Mouse (Mus musculus): ENCODE measurements around the gene Zfp788. TPM values are rescaled to one million over a fixed set of nuclear protein-coding genes. Genes with fewer than 3 reads are reported as not detected.
A peak's percentile ranks its signal among the peaks of the same experiment; 100 is the strongest.
"Not testable (repeated sequence)": the region's sequence is repeated elsewhere in the genome, so short reads cannot be mapped to it uniquely, and the experiment has no call there.

Gene Zfp788
- polyA plus RNA-seq (2012; rRNA removed) (9.5 and 11.4 TPM in 2 replicates), polyA plus RNA-seq (2014; fragmentation: Nextera tagmentation; extraction: Ambion mirVana) (13.4 and 15.7 TPM in 2 replicates)

DNA sequence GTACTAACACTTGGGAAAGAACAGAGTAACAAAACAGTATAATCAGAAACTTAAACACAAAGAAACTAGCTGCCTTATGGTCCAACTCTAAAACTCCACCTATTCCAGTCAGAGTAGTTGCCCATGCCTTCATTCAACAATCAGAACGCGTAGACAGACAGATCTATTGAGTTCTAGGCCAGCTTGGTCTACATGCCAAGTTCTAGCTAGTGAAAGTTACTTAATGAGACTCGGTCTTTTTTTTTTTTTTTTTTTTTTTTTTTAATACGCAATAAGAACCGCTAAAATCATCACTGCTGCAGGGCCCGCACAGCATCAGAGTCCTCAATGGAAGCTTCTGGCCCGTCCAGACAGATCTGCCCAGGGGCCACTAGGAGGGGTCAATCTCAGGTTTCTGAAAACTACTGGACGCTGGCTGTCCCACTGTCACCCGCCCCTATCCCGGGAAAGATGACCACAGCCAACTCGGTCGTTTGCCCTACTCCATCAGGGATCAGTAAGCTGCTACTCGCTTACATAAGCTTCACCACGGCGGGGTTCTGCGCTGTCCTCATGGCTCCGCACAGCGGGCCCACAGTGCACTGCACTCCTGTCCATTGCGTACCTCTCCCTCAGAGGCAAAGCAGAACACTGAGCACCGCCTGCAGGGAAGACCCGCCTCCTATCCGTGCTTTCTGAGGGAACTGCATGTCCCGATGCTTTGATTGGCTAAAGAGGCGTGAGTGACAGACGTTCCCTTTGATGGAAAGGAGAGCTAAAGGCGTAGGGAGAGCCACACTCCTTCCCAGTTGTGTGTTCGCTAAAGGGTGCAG lies at the start of gene Zfp788:
TSS of gene Zfp788 (plus strand) at position 795 of the 812 bp plus-strand sequence.
- ATAC-seq (ENCODE audit: low FRiP score, low read depth): peak; percentile 96
- 2% methylated on average over 27 of the region's 27 CpGs for WGBS
- no peaks in the 10 kb centered on the region for H3K27me3 ChIP-seq (ENCODE audit: control insufficient read depth, insufficient read depth, low read length)

DNA sequence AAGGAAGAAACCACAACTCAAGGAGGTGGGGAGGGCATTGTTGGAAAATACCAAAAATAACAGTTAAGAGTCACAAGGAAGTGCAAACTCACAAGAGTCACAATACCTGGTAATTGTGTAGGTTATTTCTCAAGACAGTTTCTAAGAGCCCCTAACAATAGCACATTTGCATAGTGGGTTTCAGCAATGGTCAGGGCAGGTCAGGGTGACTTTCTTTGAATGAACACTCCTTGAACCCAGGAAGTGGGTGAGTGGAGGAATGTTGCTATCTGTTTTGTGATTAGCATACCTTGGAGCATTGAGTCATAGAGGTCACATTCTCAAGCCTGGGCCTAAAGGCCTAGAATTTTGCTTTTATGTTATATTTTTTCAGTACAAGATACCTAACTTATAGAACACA lies 45.2 kb upstream of the Zfp788 start:
- not testable (repeated sequence) for H3K27me3 ChIP-seq (ENCODE audit: control insufficient read depth, insufficient read depth, low read length); H3K36me3 ChIP-seq (ENCODE audit: control insufficient read depth, insufficient read depth, low read length); H3K4me2 ChIP-seq (replicated peaks; ENCODE audit: low read depth, low read length, severe bottlenecking); ATAC-seq (ENCODE audit: low FRiP score, low read depth); H3K9ac ChIP-seq (ENCODE audit: low read depth, low read length, severe bottlenecking); H3K4me3 ChIP-seq (replicated peaks; ENCODE audit: low read length); H3K9me3 ChIP-seq (ENCODE audit: control insufficient read depth, low read length); H3K27ac ChIP-seq (replicated peaks; ENCODE audit: low read depth, low read length); H3K4me1 ChIP-seq (ENCODE audit: control insufficient read depth, insufficient read depth, low read length); DNase-seq (ENCODE audit: low spot score)

More for the DNA sequence above, at the start of gene Zfp788:
- no peak for TF ChIP-seq POLR2A (IDR thresholded peaks at IDR 0.05; ENCODE audit: borderline replicate concordance, extremely low read depth, insufficient read depth, insufficient read length)
- peak within 1 kb of the TSS; percentile 94 for H3K27ac ChIP-seq (replicated peaks; ENCODE audit: low read depth, low read length)
- no peaks in the 10 kb centered on the region for H3K4me1 ChIP-seq (ENCODE audit: control insufficient read depth, insufficient read depth, low read length)
- peak; percentile 96 for DNase-seq (ENCODE audit: low spot score)
- peaks cover 10% of the 10 kb centered on the region; the same call in 1 of the 2 replicates for H3K9me3 ChIP-seq (ENCODE audit: control insufficient read depth, low read length)
- peaks cover 29% of the 10 kb centered on the region for H3K36me3 ChIP-seq (ENCODE audit: control insufficient read depth, insufficient read depth, low read length)
- peak within 1 kb of the TSS; percentile 85 for H3K4me2 ChIP-seq (replicated peaks; ENCODE audit: low read depth, low read length, severe bottlenecking)
- peak within 1 kb of the TSS; percentile 67 for H3K4me3 ChIP-seq (replicated peaks; ENCODE audit: low read length)
- peak within 1 kb of the TSS; percentile 77 for H3K9ac ChIP-seq (ENCODE audit: low read depth, low read length, severe bottlenecking)

DNA sequence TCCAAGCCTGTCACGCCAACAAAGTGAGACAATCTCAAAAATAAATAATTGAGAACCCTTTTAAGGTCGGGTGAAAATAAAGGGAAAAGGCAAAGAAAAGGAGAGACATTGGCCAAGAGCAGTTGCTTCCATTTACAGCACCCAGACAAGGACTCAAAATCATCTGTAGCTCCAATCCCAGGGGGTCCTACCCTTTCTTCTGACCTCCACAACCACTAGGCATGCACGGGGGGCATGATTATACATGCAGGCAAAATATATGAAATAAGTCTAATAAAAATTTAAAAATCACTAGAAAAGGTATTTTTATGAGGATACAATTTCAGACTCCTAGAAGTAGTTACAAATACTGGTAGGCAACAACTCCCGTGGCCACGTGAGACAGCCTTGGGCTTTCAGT lies 34.4 kb upstream of the Zfp788 start:
- Histone ChIP-seq H3K9me3 (ENCODE audit: control insufficient read depth, low read length) (no peaks in the 10 kb centered on the region), H3K9ac (ENCODE audit: low read depth, low read length, severe bottlenecking) (peak overlapping the region; percentile 78), H3K36me3 (ENCODE audit: control insufficient read depth, insufficient read depth, low read length) (no peaks in the 10 kb centered on the region; the same call in 1 of the 2 replicates), H3K27ac (replicated peaks; ENCODE audit: low read depth, low read length) (no peak overlapping the region), H3K4me2 (replicated peaks; ENCODE audit: low read depth, low read length, severe bottlenecking) (peak overlapping the region; percentile 48), H3K4me1 (ENCODE audit: control insufficient read depth, insufficient read depth, low read length) (no peaks in the 10 kb centered on the region), H3K4me3 (replicated peaks; ENCODE audit: low read length) (peak overlapping the region; percentile 60), H3K27me3 (ENCODE audit: control insufficient read depth, insufficient read depth, low read length) (no peaks in the 10 kb centered on the region)
- no peak for TF ChIP-seq POLR2A (IDR thresholded peaks at IDR 0.05; ENCODE audit: borderline replicate concordance, extremely low read depth, insufficient read depth, insufficient read length)
- 43% methylated on average over 5 of the region's 5 CpGs for WGBS
- DNase-seq (ENCODE audit: low spot score) (no peak), ATAC-seq (ENCODE audit: low FRiP score, low read depth) (0 out of 2 replicates have a peak, but pooled peaks have one; percentile 3)

DNA sequence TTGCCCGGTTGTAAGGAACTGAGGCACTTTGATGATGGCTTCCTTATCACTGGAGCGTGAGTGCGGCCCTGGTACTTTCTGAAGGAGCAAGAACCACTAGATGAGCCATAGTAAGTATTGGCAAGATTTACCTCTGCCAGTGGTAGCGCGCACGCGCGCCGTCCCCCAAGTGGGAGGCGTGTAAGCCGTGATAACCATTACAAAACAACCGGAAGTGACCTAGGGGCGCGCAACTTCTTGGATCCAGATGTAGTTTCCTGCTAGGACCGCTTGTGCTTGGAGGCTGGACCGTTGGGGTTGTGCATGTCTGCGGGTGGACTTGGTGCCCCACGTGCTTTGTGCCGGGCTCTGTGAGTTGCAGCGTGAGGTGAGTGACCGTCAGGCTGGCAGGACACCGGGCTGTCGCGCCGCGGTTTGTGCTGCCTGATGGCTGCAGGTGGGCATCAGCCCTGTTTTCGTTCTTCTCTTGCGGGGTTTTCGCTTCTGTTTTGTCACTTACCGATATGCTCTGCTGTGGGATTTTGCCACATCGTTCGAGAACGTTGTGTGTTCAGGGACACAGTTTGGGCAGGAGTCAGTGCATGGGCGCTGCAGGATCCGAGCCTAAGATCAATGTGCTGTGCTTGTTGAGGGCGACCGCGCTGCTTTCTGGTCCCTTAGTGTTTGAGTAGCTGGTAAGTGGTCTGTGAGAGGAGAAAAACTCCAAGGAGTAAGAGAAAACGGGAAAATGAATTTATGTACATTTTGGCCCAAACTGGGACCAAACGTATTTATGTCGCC lies 33.8 kb upstream of the Zfp788 start, which contains the start of gene 2610021A01Rik:
TSS of gene 2610021A01Rik (plus strand) at position 197 of the 780 bp plus-strand sequence.
- Histone ChIP-seq H3K4me2 (replicated peaks; ENCODE audit: low read depth, low read length, severe bottlenecking) (peak within 1 kb of the TSS; percentile 66), H3K9me3 (ENCODE audit: control insufficient read depth, low read length) (no peaks in the 10 kb centered on the region), H3K4me3 (replicated peaks; ENCODE audit: low read length) (peak within 1 kb of the TSS; percentile 60), H3K27me3 (ENCODE audit: control insufficient read depth, insufficient read depth, low read length) (no peaks in the 10 kb centered on the region), H3K36me3 (ENCODE audit: control insufficient read depth, insufficient read depth, low read length) (no peaks in the 10 kb centered on the region; the same call in 1 of the 2 replicates), H3K27ac (replicated peaks; ENCODE audit: low read depth, low read length) (peak within 1 kb of the TSS; percentile 72), H3K9ac (ENCODE audit: low read depth, low read length, severe bottlenecking) (peak within 1 kb of the TSS; percentile 78), H3K4me1 (ENCODE audit: control insufficient read depth, insufficient read depth, low read length) (no peaks in the 10 kb centered on the region)
- peak; percentile 48; the same call in 1 of the 2 replicates for TF ChIP-seq POLR2A (IDR thresholded peaks at IDR 0.05; ENCODE audit: borderline replicate concordance, extremely low read depth, insufficient read depth, insufficient read length)
- ATAC-seq (ENCODE audit: low FRiP score, low read depth) (peak; percentile 98), DNase-seq (ENCODE audit: low spot score) (peak; percentile 97)
- WGBS: under 1% methylated on average over 39 of the region's 41 CpGs

DNA sequence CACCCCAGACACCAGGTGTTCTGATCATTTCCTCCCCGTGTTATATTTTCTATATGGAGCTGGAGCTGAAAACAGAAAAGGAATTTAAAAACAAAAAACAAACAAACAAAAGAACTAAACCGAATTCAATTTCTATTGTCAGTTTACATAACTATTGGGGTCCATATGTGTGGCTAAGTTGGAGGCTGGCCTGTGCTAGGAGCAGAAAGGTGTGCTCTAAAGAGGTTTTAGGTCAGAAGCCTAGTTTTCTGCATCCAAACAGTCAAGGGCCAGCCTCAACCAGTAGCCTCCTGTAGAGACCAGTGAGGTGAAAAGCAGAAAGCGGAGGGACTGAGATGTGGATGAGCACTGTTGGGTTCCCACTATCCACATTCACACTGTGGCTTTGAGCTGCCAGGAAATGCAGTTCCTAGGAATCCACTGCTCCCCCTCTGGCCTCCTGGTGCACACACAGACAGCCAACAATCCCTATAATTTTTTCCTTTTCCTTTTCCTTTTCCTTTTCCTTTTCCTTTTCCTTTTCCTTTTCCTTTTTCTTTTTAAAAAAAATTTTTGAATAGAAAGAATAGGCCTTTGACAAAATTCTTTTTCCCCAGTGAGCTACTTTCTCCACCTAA lies 33.0 kb upstream of the Zfp788 start:
- H3K36me3 ChIP-seq (ENCODE audit: control insufficient read depth, insufficient read depth, low read length): no peaks in the 10 kb centered on the region; the same call in 1 of the 2 replicates
- TF ChIP-seq POLR2A (IDR thresholded peaks at IDR 0.05; ENCODE audit: borderline replicate concordance, extremely low read depth, insufficient read depth, insufficient read length): no peak
- peak; percentile 33 for DNase-seq (ENCODE audit: low spot score)
- no peaks in the 10 kb centered on the region for H3K27me3 ChIP-seq (ENCODE audit: control insufficient read depth, insufficient read depth, low read length)
- ATAC-seq (ENCODE audit: low FRiP score, low read depth): no peak
- peak overlapping the region; percentile 66 for H3K4me2 ChIP-seq (replicated peaks; ENCODE audit: low read depth, low read length, severe bottlenecking)
- H3K27ac ChIP-seq (replicated peaks; ENCODE audit: low read depth, low read length): no peak overlapping the region
- no peaks in the 10 kb centered on the region for H3K4me1 ChIP-seq (ENCODE audit: control insufficient read depth, insufficient read depth, low read length)
- WGBS: 2% methylated on average over 2 of the region's 3 CpGs
- H3K4me3 ChIP-seq (replicated peaks; ENCODE audit: low read length): peak overlapping the region; percentile 60
- H3K9me3 ChIP-seq (ENCODE audit: control insufficient read depth, low read length): no peaks in the 10 kb centered on the region
- peak overlapping the region; percentile 78 for H3K9ac ChIP-seq (ENCODE audit: low read depth, low read length, severe bottlenecking)
